Mouse (Mus musculus): ENCODE results near the gene Stxbp3. TPM values are rescaled to one million over a fixed set of nuclear protein-coding genes. Genes with fewer than 3 reads are reported as not detected.
"Not testable (repeated sequence)": the region's sequence is repeated elsewhere in the genome, so short reads cannot be mapped to it uniquely, and the experiment has no call there.

Gene Stxbp3
- polyA plus RNA-seq, 1 experiment from 2014 or later: 44.0 TPM

DNA sequence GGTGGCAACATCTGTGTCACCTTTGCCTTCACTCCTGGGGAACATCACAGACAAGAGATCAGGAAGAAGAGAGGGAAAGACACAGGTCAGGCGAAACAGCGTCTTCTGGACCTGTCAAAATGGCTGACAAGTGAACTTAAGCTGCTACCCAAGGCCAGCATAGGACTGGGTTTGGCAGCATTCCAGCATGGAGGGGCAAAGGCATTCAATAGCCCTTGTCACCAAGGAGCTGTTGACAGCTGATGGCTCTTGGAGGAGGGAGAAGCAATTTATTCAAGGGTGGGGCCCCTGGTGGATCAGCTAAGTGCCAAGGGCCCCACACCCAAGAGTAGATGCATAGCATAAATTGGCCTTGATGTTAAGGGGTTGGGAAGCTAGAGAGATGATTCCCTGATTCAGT is 38.8 kb upstream of the Stxbp3 start:
- Histone ChIP-seq H3K27me3 (no peaks in the 10 kb centered on the region), H3K4me2 (replicated peaks) (no peak overlapping the region), H3K36me3 (no peaks in the 10 kb centered on the region), H3K9me3 (replicated peaks) (no peaks in the 10 kb centered on the region), H3K4me1 (peaks cover 19% of the 10 kb centered on the region), H3K4me3 (replicated peaks) (no peak overlapping the region), H3K9ac (no peak overlapping the region), H3K27ac (replicated peaks) (no peak overlapping the region)
- 67% methylated on average over 2 of the region's 2 CpGs for WGBS
- no peak for ATAC-seq (ENCODE audit: insufficient number of reproducible peaks, low FRiP score, low TSS enrichment, low read depth)

DNA sequence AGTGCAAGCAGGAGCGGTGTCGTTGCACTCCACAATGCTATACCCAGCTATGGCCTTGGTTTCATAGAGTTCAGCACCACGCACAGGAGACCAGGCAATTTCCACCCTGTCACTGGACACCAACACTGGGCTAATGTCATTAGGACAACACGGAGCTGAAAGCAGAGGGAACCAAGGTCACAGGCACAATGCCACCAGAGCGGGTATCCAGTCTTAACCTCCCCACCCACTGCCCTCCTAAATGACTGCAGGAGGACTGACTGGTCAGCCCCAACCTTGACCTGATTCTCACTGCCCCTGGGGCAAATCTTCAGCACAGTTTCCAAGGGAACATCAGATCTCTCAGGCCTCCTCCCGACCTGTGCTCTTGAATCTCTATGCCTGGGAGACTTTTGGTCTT is 30.3 kb upstream of the Stxbp3 start:
- H3K4me3 ChIP-seq (replicated peaks): no peak overlapping the region
- no peaks in the 10 kb centered on the region for H3K36me3 ChIP-seq
- H3K4me1 ChIP-seq: no peaks in the 10 kb centered on the region
- no peaks in the 10 kb centered on the region for H3K9me3 ChIP-seq (replicated peaks)
- WGBS: 72% methylated on average over 6 of the region's 6 CpGs
- no peak overlapping the region for H3K4me2 ChIP-seq (replicated peaks)
- H3K27me3 ChIP-seq: no peaks in the 10 kb centered on the region
- ATAC-seq (ENCODE audit: insufficient number of reproducible peaks, low FRiP score, low TSS enrichment, low read depth): no peak
- no peak overlapping the region for H3K27ac ChIP-seq (replicated peaks)
- no peak overlapping the region for H3K9ac ChIP-seq

DNA sequence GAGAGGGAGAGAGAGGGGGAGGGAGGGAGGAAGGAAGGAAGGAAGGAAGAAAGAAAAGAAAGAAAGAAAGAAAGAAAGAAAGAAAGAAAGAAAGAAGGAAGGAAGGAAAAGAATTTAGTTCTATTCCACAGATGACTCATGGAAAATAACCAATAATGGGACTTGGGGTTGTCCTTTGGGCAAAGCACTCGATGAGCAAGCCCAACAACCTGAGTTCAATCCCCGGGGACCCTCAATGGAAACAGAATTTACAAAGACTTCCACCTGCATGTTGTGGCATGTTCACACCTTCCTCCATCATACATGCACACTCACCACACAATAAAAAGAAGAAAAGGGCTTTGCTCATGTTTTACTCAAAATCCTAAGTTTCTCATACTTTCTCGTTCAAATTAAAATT is 27.1 kb upstream of the Stxbp3 start:
- Histone ChIP-seq H3K27me3 (no peaks in the 10 kb centered on the region), H3K4me2 (replicated peaks) (no peak overlapping the region), H3K36me3 (no peaks in the 10 kb centered on the region), H3K4me3 (replicated peaks) (no peak overlapping the region), H3K4me1 (no peaks in the 10 kb centered on the region), H3K9ac (no peak overlapping the region), H3K27ac (replicated peaks) (no peak overlapping the region), H3K9me3 (replicated peaks) (no peaks in the 10 kb centered on the region)
- 86% methylated on average over 3 of the region's 3 CpGs for WGBS
- ATAC-seq (ENCODE audit: insufficient number of reproducible peaks, low FRiP score, low TSS enrichment, low read depth): no peak

DNA sequence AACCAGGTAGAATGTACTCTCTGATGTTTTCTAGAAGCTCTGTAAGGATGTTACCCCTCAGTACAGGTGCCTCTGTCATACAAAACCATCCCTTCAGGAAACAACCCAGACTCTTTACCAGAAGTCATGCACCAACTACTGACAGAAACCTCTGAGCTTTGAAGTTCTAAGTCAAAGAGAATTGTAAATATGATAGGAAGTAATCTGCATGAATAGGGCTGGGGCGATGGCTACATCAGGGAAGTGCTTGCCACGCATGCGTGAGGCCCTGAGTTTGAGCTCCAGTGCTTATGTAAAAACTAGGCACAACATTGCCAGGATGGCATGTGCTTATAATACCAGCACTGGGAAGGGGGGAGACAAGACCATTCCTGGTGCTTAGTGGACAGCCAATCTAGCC is 25.4 kb upstream of the Stxbp3 start:
- Histone ChIP-seq H3K4me1 (no peaks in the 10 kb centered on the region), H3K27ac (replicated peaks) (no peak overlapping the region)
- ATAC-seq (ENCODE audit: insufficient number of reproducible peaks, low FRiP score, low TSS enrichment, low read depth): no peak

DNA sequence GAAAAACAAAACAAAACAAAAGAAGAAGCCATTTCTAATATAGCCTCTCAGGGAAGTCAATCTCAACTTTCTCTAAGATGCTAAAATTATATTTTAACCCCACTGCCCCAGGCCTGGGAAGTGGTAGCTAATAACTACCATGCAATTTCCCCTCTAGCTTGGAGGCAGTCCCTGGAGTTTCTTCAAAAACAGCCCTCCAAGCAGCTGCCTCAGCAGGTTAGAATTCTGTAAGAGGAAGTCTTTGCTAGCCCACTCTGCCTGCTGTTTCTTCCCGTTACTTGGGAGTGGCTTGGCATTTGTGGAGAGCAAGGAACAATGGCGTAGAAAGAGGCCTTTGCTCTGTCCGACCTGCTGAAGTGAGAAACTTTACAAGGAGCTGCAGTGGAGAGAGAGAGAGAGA is 24.8 kb upstream of the Stxbp3 start:
- no peak overlapping the region for H3K4me2 ChIP-seq (replicated peaks)
- no peak overlapping the region for H3K27ac ChIP-seq (replicated peaks)
- H3K4me3 ChIP-seq (replicated peaks): no peak overlapping the region
- 35% methylated on average over 3 of the region's 3 CpGs for WGBS
- ATAC-seq (ENCODE audit: insufficient number of reproducible peaks, low FRiP score, low TSS enrichment, low read depth): no peak
- no peaks in the 10 kb centered on the region for H3K36me3 ChIP-seq
- no peaks in the 10 kb centered on the region for H3K9me3 ChIP-seq (replicated peaks)
- H3K27me3 ChIP-seq: no peaks in the 10 kb centered on the region
- no peak overlapping the region for H3K9ac ChIP-seq
- no peaks in the 10 kb centered on the region for H3K4me1 ChIP-seq

More for the DNA sequence above, 25.4 kb upstream of the Stxbp3 start:
- H3K4me3 ChIP-seq (replicated peaks): no peak overlapping the region
- H3K36me3 ChIP-seq: no peaks in the 10 kb centered on the region
- no peaks in the 10 kb centered on the region for H3K27me3 ChIP-seq
- H3K4me2 ChIP-seq (replicated peaks): no peak overlapping the region
- H3K9me3 ChIP-seq (replicated peaks): no peaks in the 10 kb centered on the region
- H3K9ac ChIP-seq: no peak overlapping the region
- WGBS: 92% methylated on average over 3 of the region's 3 CpGs

DNA sequence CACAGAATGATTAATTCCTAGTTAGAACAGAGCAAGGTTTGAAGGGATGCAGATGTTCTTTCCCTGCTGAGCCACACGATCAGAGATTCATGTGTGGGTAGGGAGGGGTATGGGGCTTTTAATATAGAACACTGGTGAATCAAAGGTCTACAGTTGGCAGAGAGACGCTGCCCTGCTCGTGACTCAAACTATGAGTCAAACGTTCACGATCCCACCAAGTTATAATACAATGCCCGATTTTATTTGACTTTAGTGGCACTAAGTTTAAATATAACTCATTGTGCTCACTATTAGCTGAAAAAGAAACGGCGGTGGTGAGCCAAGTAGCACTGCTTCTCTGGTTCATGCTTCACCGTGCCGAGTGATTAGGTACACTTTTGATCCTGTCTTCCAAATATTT is 22.8 kb upstream of the Stxbp3 start:
- no peak overlapping the region for H3K9ac ChIP-seq
- no peak overlapping the region for H3K4me3 ChIP-seq (replicated peaks)
- H3K4me1 ChIP-seq: peaks cover 17% of the 10 kb centered on the region
- H3K27me3 ChIP-seq: no peaks in the 10 kb centered on the region
- no peak overlapping the region for H3K4me2 ChIP-seq (replicated peaks)
- WGBS: 59% methylated on average over 10 of the region's 10 CpGs
- ATAC-seq (ENCODE audit: insufficient number of reproducible peaks, low FRiP score, low TSS enrichment, low read depth): no peak
- no peaks in the 10 kb centered on the region for H3K9me3 ChIP-seq (replicated peaks)
- no peak overlapping the region for H3K27ac ChIP-seq (replicated peaks)
- H3K36me3 ChIP-seq: no peaks in the 10 kb centered on the region

DNA sequence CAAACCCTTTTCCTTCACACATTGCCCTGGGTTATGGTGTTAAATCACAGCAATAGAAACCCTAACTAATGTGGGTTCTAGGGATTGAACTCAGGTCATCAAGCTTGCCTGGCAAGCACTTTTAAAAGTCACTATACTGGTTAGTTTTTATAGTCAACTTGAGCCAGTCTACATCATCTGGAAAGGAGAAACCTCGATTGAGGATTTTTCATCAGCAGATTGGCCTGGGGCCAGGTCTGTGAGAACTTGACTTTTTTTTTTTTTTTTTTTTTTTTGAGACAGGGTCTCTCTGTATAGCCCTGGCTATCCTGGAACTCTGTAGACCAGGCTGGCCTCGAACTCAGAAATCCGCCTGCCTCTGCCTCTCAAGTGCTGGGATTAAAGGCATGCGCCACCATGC is 22.0 kb upstream of the Stxbp3 start:
- not testable (repeated sequence) for H3K27me3 ChIP-seq; H3K9ac ChIP-seq; H3K4me2 ChIP-seq (replicated peaks); H3K4me3 ChIP-seq (replicated peaks); H3K27ac ChIP-seq (replicated peaks); H3K9me3 ChIP-seq (replicated peaks); H3K36me3 ChIP-seq; ATAC-seq (ENCODE audit: insufficient number of reproducible peaks, low FRiP score, low TSS enrichment, low read depth)
- 73% methylated on average over 4 of the region's 4 CpGs for WGBS
- peaks cover 22% of the 10 kb centered on the region for H3K4me1 ChIP-seq

DNA sequence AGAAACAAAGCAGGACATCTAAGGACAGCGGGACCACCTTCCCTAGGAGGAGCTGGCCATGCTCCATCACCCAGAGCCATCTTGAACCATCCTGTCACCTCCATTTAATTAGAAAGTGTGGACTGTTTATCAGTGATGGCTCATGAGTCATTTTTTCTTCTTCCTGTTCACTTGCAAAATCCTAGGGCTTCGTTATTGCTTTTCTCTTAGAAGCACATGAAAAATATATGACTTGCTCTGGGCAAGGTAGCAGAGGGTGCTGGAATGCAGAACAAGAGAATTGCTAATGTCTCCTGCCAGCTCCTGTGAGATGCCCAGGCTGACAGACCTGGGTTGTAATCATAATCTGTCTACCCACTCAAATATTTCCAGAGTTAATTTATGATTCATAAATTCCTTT is 20.5 kb upstream of the Stxbp3 start:
- Histone ChIP-seq H3K27ac (replicated peaks) (no peak overlapping the region), H3K4me3 (replicated peaks) (no peak overlapping the region), H3K27me3 (no peaks in the 10 kb centered on the region), H3K4me2 (replicated peaks) (no peak overlapping the region), H3K9ac (no peak overlapping the region), H3K4me1 (peaks cover 35% of the 10 kb centered on the region), H3K36me3 (no peaks in the 10 kb centered on the region), H3K9me3 (replicated peaks) (no peaks in the 10 kb centered on the region)
- ATAC-seq (ENCODE audit: insufficient number of reproducible peaks, low FRiP score, low TSS enrichment, low read depth): no peak
- WGBS: 72% methylated on average over 2 of the region's 2 CpGs

DNA sequence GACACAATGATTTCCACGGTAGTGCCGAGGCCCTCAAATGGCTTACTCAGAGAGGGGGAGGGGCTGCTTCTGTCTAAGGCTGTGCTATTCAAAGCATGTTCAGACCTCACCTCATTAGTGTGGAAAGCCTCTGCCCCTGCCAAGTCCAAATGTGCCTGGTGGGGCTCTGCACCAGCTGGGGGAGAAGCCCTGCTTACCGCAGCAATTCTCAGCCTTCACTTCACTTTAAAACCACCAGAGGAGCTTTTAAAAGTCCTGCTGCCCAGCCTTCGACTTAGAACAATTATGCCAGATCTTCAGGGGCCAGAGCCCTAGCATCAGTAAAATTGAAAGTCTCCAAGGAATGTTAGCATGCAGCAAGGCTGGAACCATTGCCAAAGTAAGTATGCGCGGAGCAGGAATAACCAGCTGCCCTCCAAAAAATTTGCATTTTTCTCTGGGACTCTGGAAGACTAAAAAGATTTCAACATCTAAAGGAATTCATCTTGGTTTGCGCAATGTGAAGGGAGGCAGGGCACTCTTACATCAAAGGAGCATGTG is 18.0 kb upstream of the Stxbp3 start:
- ATAC-seq (ENCODE audit: insufficient number of reproducible peaks, low FRiP score, low TSS enrichment, low read depth): peak; percentile 83
- H3K4me1 ChIP-seq: peaks cover 49% of the 10 kb centered on the region
- 7% methylated on average over 7 of the region's 7 CpGs for WGBS
- peak overlapping the region; percentile 83 for H3K27ac ChIP-seq (replicated peaks)
- H3K36me3 ChIP-seq: no peaks in the 10 kb centered on the region
- 0 out of 2 replicates have a peak overlapping the region, but pooled peaks have one; percentile 9 for H3K4me3 ChIP-seq (replicated peaks)
- H3K4me2 ChIP-seq (replicated peaks): peak overlapping the region; percentile 31
- H3K9me3 ChIP-seq (replicated peaks): no peaks in the 10 kb centered on the region
- H3K9ac ChIP-seq: no peak overlapping the region
- H3K27me3 ChIP-seq: no peaks in the 10 kb centered on the region

DNA sequence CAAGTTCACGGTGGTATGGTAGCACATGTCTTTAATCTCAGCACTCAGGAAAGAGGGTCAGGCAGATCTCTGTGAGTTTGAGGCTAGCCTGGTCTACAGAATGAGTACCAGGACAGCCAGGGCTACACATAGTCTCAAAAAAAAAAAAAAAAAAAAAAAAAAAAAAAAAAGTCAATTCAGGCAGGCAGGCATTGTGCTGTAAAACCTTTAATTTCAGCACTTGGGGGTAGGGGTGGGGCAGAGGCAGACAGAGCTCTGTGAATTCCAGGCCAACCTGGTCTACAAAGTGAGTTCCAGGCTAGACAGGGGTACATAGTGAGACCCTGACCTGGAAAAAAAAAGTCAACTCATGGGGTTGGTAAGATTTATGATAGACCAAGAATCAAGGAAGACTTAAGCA is 17.4 kb upstream of the Stxbp3 start:
- H3K9me3 ChIP-seq (replicated peaks): no peaks in the 10 kb centered on the region
- 38% methylated on average over 1 of the region's 1 CpGs for WGBS
- H3K4me3 ChIP-seq (replicated peaks): no peak overlapping the region
- H3K4me1 ChIP-seq: peaks cover 49% of the 10 kb centered on the region
- H3K4me2 ChIP-seq (replicated peaks): peak overlapping the region; percentile 31
- no peaks in the 10 kb centered on the region for H3K27me3 ChIP-seq
- no peak overlapping the region for H3K9ac ChIP-seq
- H3K27ac ChIP-seq (replicated peaks): peak overlapping the region; percentile 83
- no peak for ATAC-seq (ENCODE audit: insufficient number of reproducible peaks, low FRiP score, low TSS enrichment, low read depth)
- H3K36me3 ChIP-seq: no peaks in the 10 kb centered on the region

DNA sequence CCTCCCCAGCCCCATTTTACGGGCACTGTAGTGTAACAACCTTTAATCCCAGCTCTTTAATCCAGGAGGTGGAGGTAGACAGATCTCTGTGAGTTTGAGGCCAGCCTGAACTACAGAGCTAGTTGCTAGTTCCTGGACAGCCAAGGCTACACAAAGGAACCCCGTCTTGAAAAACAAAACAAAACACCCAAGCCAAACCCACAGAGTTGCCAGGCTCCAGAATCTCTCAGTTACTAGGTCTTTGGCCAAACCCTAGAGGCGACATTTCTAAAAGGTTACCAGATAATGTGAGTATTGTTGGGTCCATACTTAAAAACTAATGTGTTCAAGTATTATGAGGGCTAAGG is 16.8 kb upstream of the Stxbp3 start:
- Histone ChIP-seq H3K36me3 (no peaks in the 10 kb centered on the region), H3K27me3 (no peaks in the 10 kb centered on the region), H3K9me3 (replicated peaks) (no peaks in the 10 kb centered on the region), H3K4me2 (replicated peaks) (no peak overlapping the region), H3K9ac (no peak overlapping the region), H3K4me1 (peaks cover 49% of the 10 kb centered on the region), H3K27ac (replicated peaks) (no peak overlapping the region), H3K4me3 (replicated peaks) (no peak overlapping the region)
- ATAC-seq (ENCODE audit: insufficient number of reproducible peaks, low FRiP score, low TSS enrichment, low read depth): no peak
- 32% methylated on average over 3 of the region's 3 CpGs for WGBS

DNA sequence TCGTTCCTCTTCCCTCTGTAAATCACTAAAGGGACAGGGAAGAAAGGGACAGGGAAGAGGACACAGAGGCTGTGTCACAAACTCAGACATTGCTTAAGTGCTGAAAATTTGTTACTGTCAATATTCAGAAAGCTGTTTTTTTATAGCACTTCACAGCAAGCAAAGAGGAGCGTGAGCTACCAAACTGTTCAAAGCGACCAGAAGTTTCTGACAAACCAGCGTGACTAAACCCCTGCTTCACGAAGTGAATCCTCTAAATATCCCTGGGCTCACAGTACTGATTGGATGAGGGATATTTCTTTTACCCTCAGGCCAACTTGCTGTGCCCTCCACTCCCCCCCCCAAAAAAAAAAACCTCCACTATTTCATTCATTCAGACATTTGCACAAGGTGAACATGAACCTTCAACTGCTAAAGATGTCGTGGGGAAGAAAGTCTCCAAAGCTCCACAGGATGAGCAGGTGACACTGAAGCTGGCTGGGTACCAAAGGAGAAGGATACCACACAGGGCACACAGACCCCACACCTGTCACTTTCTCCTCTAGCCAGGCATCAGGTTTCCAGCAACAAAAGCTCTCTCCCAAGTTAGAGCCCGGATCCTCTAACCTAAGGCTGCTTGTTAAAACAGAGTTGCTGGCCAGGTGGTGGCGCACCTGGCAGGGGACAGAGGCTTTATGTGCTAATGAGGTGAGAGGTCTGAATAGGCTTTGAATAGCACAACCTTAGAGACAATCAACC is 16.2 kb upstream of the Stxbp3 start:
- Histone ChIP-seq H3K4me3 (replicated peaks) (no peak overlapping the region), H3K27me3 (no peaks in the 10 kb centered on the region), H3K4me1 (peaks cover 49% of the 10 kb centered on the region), H3K36me3 (no peaks in the 10 kb centered on the region), H3K27ac (replicated peaks) (peak overlapping the region; percentile 76), H3K9me3 (replicated peaks) (no peaks in the 10 kb centered on the region), H3K9ac (no peak overlapping the region; the same call in 1 of the 2 replicates), H3K4me2 (replicated peaks) (no peak overlapping the region)
- ATAC-seq (ENCODE audit: insufficient number of reproducible peaks, low FRiP score, low TSS enrichment, low read depth): no peak
- WGBS: 41% methylated on average over 8 of the region's 8 CpGs
